Mouse (Mus musculus) stomach, embryonic 14.5 days (tissue): ENCODE results near the gene Cfl1. TPM values are rescaled to one million over a fixed set of nuclear protein-coding genes. Genes with fewer than 3 reads are reported as not detected.
A peak's percentile ranks its signal among the peaks of the same experiment; 100 is the strongest.
"Not testable (repeated sequence)": the region's sequence is repeated elsewhere in the genome, so short reads cannot be mapped to it uniquely, and the experiment has no call there.

Experiments
- ATAC-seq: fragments of 200-750 bp; cut with Nextera tagmentation; 2 replicates; pipeline ENCODE4 v1.8.0; 2017; ENCODE audit warnings: low read depth, moderate TSS enrichment; ENCODE audit not compliant: insufficient number of reproducible peaks, insufficient read depth, low FRiP score
- H3K27ac ChIP-seq: fragments of 300-500 bp; sonication (generic); 2 replicates; pipeline ENCODE4 v1.5.1; 2014; ENCODE audit warnings: mild to moderate bottlenecking, low read length, moderate library complexity, mixed read lengths
- H3K27me3 ChIP-seq: fragments of 300-500 bp; sonication (generic); 2 replicates; pipeline ENCODE4 v1.6.1; 2014; ENCODE audit warnings: low read length, control low read depth, mixed read lengths; ENCODE audit not compliant: control insufficient read depth, insufficient read depth
- H3K36me3 ChIP-seq: fragments of 300-500 bp; sonication (generic); 2 replicates; pipeline ENCODE4 v1.6.1; 2014; ENCODE audit warnings: mild to moderate bottlenecking, control low read depth, low read length, moderate library complexity, mixed read lengths; ENCODE audit not compliant: control insufficient read depth, insufficient read depth
- H3K4me1 ChIP-seq: fragments of 300-500 bp; sonication (generic); 2 replicates; pipeline ENCODE4 v1.6.1; 2014; ENCODE audit warnings: low read length, control low read depth, mixed read lengths; ENCODE audit not compliant: control insufficient read depth, insufficient read depth
- H3K4me2 ChIP-seq: fragments of 300-500 bp; sonication (generic); replicated peaks from 2 replicates; pipeline ENCODE4 v1.6.1; 2014; ENCODE audit warnings: low read depth, low read length, control low read depth
- H3K4me3 ChIP-seq: fragments of 300-500 bp; sonication (generic); 2 replicates; pipeline ENCODE4 v1.5.1; 2014; ENCODE audit warnings: low read depth, low read length, control low read depth
- H3K9ac ChIP-seq: fragments of 300-500 bp; sonication (generic); replicated peaks from 2 replicates; pipeline ENCODE4 v1.6.1; 2014; ENCODE audit warnings: low read depth, mild to moderate bottlenecking, control low read depth, low read length, moderate library complexity, mixed read lengths
- H3K9me3 ChIP-seq: fragments of 300-500 bp; sonication (generic); 2 replicates; pipeline ENCODE4 v1.6.1; 2016; ENCODE audit warnings: low read depth, low read length, control low read depth; ENCODE audit not compliant: control insufficient read depth
- WGBS: fragments of 180-500 bp; shearing (Covaris S2); extraction: QIAGEN DNeasy Blood & Tissue Kit; methylation state at CpG from one replicate; pipeline ENCODE4 v1.1.7; 2014; 5-methylcytosine and 5-hydroxymethylcytosine counted together
- polyA plus RNA-seq: library from polyadenylated mRNA; unstranded; fragments of >200 nt; fragmentation: Nextera tagmentation; extraction: Ambion mirVana; gene quantifications from 2 replicates; pipeline ENCODE4 v1.2.1, GENCODE M21; 2014

Gene Cfl1
- polyA plus RNA-seq, 1 experiment from 2014 or later = 2,937 TPM

DNA sequence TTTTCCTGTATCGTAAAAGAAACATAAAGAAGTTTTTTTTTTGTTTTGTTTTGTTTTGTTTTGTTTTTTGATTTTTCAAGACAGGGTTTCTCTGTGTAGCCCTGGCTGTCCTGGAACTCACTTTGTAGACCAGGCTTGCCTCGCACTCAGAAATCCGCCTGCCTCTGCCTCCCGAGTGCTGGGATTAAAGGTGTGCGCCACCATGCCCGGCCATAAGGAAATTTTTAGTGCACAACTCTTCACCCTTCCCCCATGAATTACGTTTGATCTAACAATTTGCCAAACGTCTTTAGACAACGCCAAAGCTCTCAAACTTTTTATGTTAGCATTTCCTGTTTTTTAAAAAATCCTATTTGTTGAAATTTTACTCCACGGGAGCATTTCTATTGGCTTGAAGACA lies 534 bp upstream of the Cfl1 start:
- not testable (repeated sequence) for H3K9ac ChIP-seq, H3K9me3 ChIP-seq, ATAC-seq, H3K27me3 ChIP-seq
- H3K4me2 ChIP-seq = peak overlapping the region; percentile 51; the same call in 1 of the 2 replicates
- H3K4me1 ChIP-seq = peaks cover 20% of the 10 kb centered on the region
- peak overlapping the region; percentile 47; the same call in 1 of the 2 replicates for H3K4me3 ChIP-seq
- peaks cover 34% of the 10 kb centered on the region for H3K36me3 ChIP-seq
- H3K27ac ChIP-seq = peak overlapping the region; percentile 99
- WGBS = 51% methylated on average over 10 of the region's 10 CpGs

DNA sequence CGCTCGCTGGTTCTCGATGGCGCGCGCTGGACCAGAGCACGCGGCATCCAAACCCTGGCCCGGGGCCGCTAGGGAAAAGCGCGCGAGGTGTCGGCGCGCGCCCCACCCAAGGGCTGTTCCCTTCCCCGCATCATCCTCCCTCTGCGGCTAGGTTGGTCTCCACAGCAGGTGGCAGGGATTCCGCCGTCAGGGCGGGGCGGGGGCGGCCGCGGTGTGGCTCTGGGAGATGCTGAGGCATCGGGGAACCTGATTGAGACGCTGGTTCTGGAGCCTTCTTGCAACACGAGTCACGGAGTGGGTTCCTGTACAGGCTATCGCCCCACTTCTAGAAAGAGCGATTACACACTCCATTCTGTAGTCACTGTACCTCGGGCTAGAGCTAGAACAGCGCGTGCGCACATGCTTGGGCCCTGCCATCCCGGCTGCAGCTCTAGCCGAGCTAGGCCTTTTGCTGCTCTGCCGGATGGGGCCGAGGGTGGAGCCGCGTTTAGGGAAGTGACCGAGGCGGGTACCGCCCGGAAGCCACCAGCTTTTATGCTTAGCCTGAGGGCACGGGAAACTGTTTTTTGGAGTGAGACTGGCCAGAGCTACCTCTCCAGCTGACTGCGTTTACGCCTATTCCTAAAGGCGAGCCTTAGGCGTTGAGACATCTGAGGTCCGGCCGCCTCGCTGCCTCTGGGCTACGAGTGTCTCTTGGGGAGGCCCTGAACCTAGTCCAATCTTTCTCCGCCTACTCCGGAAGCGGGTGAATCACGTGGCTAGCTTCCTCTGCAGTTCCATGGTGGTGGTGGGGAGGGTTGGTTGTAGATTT lies 848 bp downstream of the Cfl1 start:
- peak overlapping the region; percentile 99 for H3K4me3 ChIP-seq
- no peaks in the 10 kb centered on the region for H3K9me3 ChIP-seq
- no peaks in the 10 kb centered on the region for H3K27me3 ChIP-seq
- H3K27ac ChIP-seq = peak overlapping the region; percentile 99
- peaks cover 20% of the 10 kb centered on the region for H3K4me1 ChIP-seq
- peak overlapping the region; percentile 97 for H3K9ac ChIP-seq
- WGBS = under 1% methylated on average over 59 of the region's 59 CpGs
- peak overlapping the region; percentile 61 for H3K4me2 ChIP-seq
- ATAC-seq = no peak
- peaks cover 33% of the 10 kb centered on the region for H3K36me3 ChIP-seq

GRCm38 (mm10) chr19:5492641-5493040 lies 2.4 kb downstream of the Cfl1 start:
- ATAC-seq = no peak

DNA sequence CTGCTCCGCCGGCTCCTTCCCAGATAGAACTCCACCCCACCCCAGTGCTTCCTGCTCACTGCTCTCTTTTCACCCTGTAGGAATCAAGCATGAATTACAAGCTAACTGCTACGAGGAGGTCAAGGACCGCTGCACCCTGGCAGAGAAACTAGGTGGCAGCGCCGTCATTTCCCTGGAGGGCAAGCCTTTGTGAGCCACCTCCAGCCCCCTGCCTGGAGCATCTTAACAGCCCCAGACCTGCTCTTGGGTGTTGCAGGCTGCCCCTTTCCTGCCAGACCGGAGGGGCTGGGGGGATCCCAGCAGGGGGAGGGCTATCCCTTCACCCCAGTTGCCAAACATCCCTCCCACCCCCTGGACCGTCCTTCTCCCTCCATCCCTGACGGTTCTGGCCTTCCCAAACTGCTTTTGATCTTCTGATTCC lies 3.1 kb downstream of the Cfl1 start:
- not testable (repeated sequence) for ATAC-seq, H3K9ac ChIP-seq, H3K4me3 ChIP-seq, H3K27me3 ChIP-seq, H3K4me2 ChIP-seq, H3K27ac ChIP-seq, H3K9me3 ChIP-seq
- Histone ChIP-seq H3K36me3 (peaks cover 41% of the 10 kb centered on the region), H3K4me1 (0 out of 2 replicates have a peak, but pooled peaks cover 11% of the 10 kb centered on the region)
- WGBS = 75% methylated on average over 9 of the region's 9 CpGs

More at GRCm38 (mm10) chr19:5492641-5493040, 2.4 kb downstream of the Cfl1 start:
- WGBS = 84% methylated on average over 4 of the region's 4 CpGs
- Histone ChIP-seq H3K9me3 (no peaks in the 10 kb centered on the region), H3K4me3 (no peak overlapping the region), H3K27me3 (no peaks in the 10 kb centered on the region), H3K9ac (no peak overlapping the region), H3K4me2 (no peak overlapping the region), H3K4me1 (0 out of 2 replicates have a peak, but pooled peaks cover 11% of the 10 kb centered on the region), H3K36me3 (peaks cover 41% of the 10 kb centered on the region), H3K27ac (no peak overlapping the region)

GRCm38 (mm10) chr19:5494314-5494713 lies 4.1 kb downstream of the Cfl1 start:
- no peak for ATAC-seq
- H3K36me3 ChIP-seq = peaks cover 41% of the 10 kb centered on the region
- 0 out of 2 replicates have a peak, but pooled peaks cover 6% of the 10 kb centered on the region for H3K4me1 ChIP-seq
- 82% methylated on average over 3 of the region's 3 CpGs for WGBS
- no peaks in the 10 kb centered on the region for H3K9me3 ChIP-seq
- no peak overlapping the region for H3K9ac ChIP-seq
- H3K4me3 ChIP-seq = no peak overlapping the region
- H3K27ac ChIP-seq = no peak overlapping the region
- no peaks in the 10 kb centered on the region for H3K27me3 ChIP-seq
- H3K4me2 ChIP-seq = no peak overlapping the region

GRCm38 (mm10) chr19:5495353-5496051 lies 5.2 kb downstream of the Cfl1 start:
- Histone ChIP-seq H3K4me2 (no peak overlapping the region), H3K27ac (no peak overlapping the region), H3K27me3 (no peaks in the 10 kb centered on the region), H3K4me1 (0 out of 2 replicates have a peak, but pooled peaks cover 2% of the 10 kb centered on the region), H3K4me3 (no peak overlapping the region), H3K36me3 (peaks cover 41% of the 10 kb centered on the region), H3K9ac (no peak overlapping the region), H3K9me3 (no peaks in the 10 kb centered on the region)
- no peak for ATAC-seq
- 74% methylated on average over 12 of the region's 12 CpGs for whole genome bisulfite sequencing

GRCm38 (mm10) chr19:5496052-5496370 lies 5.8 kb downstream of the Cfl1 start:
- ATAC-seq = no peak
- Histone ChIP-seq H3K27ac (no peak overlapping the region), H3K9ac (no peak overlapping the region), H3K4me3 (no peak overlapping the region), H3K27me3 (no peaks in the 10 kb centered on the region), H3K4me2 (no peak overlapping the region), H3K36me3 (peaks cover 41% of the 10 kb centered on the region), H3K9me3 (no peaks in the 10 kb centered on the region), H3K4me1 (0 out of 2 replicates have a peak, but pooled peaks cover 2% of the 10 kb centered on the region)
- WGBS = 85% methylated on average over 16 of the region's 16 CpGs

GRCm38 (mm10) chr19:5500330-5500875 lies 10.1 kb downstream of the Cfl1 start:
- no peaks in the 10 kb centered on the region for H3K4me1 ChIP-seq
- H3K27ac ChIP-seq = no peak overlapping the region
- H3K4me3 ChIP-seq = no peak overlapping the region
- H3K36me3 ChIP-seq = peaks cover 16% of the 10 kb centered on the region
- WGBS = 84% methylated on average over 2 of the region's 2 CpGs
- no peak for ATAC-seq
- no peaks in the 10 kb centered on the region for H3K9me3 ChIP-seq
- no peak overlapping the region for H3K4me2 ChIP-seq
- H3K27me3 ChIP-seq = no peaks in the 10 kb centered on the region
- H3K9ac ChIP-seq = no peak overlapping the region
